Mouse (Mus musculus): ENCODE measurements around the gene Scml4.

DNA sequence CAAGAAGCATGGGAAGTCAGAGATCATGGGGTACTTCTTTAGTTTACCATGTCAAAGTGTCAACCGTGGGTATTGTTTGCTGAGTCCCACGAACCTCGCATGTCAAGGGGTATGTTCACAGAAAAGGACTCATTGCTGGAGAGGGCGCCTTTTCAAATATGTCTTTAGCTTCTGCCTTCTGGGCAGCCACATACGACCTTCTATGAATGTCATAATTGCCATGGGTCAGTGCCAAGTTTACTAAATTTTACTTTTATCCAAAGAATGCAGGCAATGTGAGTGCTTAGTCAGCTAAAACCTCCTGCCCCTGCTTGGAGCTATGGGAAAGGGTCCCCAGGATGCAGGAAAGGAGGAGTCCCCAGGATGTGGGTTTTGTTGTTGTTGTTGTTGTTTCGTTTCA lies 116.4 kb downstream of the Scml4 start:
- TF ChIP-seq POLR2A (IDR thresholded peaks at IDR 0.05; ENCODE audit: control insufficient read depth, low read depth, low read length) (no peak), CTCF (IDR thresholded peaks at IDR 0.05; ENCODE audit: control insufficient read depth, insufficient read depth, insufficient replicate concordance, low read depth, low read length) (no peak)
